Mouse (Mus musculus) regulatory T cell (primary cell): ENCODE data around the gene Nlk.
"Not testable (repeated sequence)": the region's sequence is repeated elsewhere in the genome, so short reads cannot be mapped to it uniquely, and the experiment has no call there.

Experiments used
- in situ Hi-C: fragments of 300-600 bp; cut with MboI, MseI; formaldehyde crosslinking; loops from one replicate; pipeline ENCODE4 v1.15.1; 2025; ENCODE audit warnings: high pct_unique_total_duplicates

The Nlk gene

DNA sequence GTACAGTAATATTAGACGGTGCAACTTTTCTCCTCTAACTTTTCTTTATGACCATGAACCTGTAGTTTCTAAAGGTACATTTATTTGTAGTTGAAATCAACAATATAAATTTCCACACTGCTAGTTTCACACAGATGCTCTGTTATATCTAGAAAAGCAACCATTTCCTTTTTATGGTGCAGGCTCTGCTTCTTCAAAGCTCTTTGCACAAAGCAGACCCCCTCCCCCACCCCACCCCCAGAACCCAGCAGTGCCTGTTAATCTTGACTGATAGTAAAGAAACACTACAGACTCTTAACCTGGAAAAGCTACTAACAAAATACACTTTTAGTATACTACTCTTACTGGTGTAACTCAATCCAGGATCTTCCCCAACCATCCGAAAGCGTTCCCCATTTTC, 6.6 kb downstream of the Nlk start:
- in situ Hi-C loops, result no loop called here

DNA sequence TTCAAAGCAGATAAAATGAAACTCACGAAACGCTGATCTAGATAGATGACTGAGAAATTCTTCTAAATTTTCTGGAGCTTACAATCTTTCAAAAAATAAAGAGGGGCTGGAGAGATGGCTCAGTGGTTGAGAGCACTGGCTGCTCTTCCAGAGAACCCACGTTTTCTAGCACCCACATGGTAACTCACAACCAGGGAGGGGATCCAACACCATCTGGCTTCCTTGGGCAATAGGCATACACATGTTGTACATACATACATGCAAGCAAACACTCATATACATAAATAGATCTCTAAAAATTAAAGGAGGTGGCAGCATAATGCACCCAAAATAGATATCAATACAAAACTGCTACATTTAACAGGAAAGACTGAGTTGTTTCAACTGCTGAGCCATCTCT, 16.1 kb downstream of the Nlk start:
- in situ Hi-C loops, result no loop called here

DNA sequence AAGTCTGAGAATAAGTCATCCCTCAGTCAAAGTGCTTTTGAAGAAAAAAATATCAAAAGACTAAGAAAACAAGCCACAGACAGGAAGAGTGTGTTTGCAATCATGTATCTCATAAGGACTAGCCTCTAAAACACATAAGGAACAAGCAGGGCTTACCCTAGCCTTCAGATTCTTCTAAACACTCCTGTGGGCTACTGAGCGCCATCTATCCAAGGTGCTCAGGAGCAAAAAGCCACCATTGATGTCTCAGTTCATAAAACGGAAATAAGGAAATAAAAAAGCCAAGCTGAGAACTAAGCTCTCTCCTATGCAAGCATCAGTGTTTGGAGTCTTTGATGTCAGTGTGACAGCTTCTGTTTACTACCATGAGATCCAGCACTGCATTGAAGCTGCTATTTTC, 18.4 kb downstream of the Nlk start:
- in situ Hi-C loops, result no loop called here

DNA sequence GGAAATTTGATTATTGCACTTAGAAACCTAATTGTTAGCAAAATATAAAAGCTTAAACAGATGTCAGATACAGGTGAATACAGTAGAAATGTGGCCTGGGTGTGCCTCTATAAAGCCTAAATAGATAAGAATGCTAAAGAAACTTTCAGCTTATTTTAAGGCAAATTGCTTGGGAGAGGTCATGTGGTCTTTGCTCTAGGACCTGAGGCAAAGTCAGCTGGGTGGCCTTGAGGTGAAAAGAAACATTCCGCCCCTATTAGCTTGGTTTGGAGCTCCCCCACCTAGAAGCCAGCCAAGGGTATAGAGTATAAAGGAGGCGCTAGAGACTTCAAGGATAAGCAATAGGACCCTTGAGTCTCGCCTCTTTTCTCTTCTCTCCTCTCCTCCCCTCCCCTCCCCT, 28.5 kb downstream of the Nlk start:
- in situ Hi-C loops, result no loop called here

DNA sequence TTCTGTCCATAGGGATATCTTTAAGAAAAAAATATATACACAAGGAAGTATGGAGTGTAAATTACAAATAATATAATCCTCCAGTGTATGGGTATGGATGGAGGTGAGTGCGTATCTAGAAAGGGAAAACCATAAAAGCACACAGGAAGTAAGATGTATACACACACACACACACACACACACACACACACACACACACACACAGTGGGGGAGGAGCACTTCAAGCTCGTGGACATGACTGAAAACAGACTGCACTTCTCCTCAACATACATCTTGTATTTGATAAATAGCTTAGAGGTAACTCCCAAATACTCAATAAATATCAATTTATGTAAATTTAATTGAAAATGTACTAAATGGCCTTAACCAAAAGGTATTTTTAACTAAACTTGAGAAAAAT, 32.3 kb downstream of the Nlk start:
- in situ Hi-C loops, result no loop called here

DNA sequence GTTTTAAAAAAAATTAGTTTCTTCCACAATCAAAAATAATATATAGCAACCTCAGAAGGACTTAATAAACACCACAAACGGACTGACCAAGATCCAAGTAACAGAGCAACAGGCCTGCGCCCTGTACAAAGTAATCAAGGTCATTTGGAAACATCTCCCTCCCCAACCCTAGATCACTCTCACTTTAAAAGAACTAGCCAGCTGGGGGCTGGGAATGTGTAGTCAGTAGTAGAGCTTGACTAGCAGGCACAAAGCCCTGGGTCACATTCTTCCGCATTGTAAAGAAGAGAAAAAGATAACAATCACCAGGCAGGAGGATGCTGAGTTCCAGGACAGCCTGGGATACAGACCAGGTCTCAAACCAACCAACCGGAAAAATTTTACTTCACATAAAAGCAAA, 33.3 kb downstream of the Nlk start:
- in situ Hi-C loops, result no loop called here

DNA sequence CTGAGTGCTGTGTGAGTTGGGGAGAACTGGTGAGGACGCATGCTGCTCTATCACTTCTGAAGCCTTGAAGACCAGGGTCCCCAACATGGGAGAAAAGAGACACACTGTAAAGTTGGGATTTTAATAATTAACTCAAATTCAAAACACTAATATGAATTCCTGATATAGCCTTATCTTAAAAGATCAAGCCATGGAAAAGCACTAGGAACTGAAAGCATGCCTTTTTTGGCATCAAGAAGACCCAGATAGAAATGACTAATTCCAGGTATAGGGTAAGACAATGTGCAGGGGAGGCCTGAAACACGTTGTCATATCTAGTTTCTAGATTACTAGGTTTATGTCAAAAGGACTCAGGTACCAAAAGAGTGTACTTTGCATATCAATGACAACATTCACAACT, 48.0 kb downstream of the Nlk start:
- in situ Hi-C loops, result no loop called here

DNA sequence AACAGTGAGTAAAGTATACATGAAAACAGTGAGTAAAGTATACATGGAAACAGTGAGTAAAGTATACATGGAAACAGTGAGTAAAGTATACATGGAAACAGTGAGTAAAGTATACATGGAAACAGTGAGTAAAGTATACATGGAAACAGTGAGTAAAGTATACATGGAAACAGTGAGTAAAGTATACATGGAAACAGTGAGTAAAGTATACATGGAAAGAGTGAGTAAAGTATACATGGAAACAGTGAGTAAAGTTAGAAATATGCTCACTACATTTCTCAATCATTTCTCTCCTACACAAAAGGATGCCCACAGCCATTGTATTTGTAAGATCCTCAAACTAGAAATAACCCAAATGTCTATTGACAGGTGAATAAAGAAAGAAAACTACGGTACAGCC, 48.8 kb downstream of the Nlk start:
- in situ Hi-C loops, result not testable (repeated sequence)

DNA sequence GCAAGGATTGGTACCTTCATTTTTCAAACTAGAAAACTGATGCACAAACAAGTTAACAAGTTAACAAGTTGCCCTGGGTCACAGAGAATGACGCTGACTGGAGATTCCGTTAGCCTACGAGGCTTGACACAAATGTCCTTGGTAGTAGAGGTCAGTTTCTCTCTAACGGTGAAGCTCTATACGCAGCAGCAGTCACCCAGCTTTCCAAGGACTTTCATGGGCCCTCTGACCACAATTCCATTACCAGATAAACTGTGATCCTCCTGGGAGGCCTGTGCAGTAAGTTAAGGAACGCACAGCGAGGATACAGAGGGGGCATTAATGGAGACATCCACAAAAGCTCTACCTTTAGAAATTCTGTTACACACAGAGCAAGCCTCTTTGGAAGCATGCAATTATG, 53.4 kb downstream of the Nlk start:
- in situ Hi-C loops, result no loop called here

DNA sequence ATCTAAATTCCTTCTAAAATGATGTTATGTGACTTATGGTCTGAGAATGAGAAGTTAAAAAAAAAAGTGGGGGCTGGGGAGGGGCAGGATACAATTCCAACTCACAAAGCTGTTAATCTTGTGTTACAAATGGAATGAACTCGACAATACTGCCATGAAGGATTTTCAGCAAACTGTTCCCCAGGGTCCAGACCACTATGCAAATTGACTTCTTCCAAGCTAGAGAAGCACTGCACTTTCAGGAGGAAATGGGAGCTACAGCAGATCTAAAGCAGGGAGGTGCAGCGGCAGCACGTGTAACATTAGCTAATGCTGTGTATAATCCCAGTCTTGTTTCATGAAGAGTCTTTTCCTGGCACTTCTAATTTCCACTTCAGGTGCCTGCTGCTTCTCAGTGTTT, 55.0 kb downstream of the Nlk start:
- in situ Hi-C loops, result no loop called here

DNA sequence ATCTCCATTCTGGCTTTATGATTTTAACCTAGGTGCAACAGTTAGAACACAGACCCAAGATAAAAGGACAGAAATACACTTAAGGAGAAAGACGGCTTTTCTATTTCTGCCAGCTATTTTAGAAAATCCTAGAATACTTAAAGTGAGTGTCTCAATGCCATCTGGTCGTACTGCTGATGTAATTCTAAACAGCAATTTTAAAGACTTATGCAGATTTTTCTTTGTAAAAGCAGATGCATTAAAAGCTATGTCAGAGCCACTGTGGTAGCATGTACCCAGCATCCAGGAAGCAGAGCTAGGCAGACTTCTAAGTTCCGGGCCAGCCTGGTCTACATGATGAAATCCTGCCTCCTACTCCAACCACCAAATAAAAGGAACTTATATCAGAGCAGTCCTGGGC, 56.1 kb downstream of the Nlk start:
- in situ Hi-C loops, result no loop called here

DNA sequence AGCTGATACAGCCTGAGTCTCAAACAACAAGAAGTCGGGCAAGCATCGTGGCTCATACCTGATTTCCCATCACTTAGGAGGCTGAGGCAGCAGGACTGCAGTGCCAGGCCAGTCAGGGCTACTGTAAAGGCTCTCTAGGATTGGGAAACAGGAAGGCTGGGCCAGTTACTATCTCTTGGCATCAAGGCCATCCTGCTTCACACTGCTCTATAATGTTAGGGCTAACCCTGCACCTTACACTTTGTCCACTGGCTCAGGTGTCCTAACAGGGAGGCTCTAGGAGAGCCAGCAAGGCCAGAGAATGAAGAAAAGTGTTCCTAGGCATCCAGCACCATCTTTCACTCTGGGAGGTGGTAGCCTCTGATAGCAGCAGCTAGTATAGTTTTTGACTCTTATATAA, 64.4 kb downstream of the Nlk start:
- in situ Hi-C loops, result no loop called here

DNA sequence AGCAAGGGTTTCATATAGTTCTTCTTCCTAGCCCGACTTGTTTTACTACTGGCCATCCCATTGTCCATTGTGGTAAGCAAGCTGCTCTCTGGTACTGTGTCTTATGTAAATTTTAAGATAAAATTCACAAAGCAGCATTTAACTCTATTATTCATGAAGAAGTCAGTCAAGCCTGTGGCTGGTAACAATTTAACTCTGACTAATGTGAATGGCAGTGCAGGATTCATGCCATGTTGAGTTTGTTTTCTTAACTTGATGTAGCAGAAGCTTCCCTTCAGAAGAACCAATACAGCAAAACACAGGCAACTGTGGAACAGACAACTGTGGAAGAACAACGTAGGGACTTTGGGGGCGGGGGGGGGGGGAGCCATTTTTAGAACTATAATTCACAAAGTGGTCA, 68.3 kb downstream of the Nlk start:
- in situ Hi-C loops, result no loop called here

DNA sequence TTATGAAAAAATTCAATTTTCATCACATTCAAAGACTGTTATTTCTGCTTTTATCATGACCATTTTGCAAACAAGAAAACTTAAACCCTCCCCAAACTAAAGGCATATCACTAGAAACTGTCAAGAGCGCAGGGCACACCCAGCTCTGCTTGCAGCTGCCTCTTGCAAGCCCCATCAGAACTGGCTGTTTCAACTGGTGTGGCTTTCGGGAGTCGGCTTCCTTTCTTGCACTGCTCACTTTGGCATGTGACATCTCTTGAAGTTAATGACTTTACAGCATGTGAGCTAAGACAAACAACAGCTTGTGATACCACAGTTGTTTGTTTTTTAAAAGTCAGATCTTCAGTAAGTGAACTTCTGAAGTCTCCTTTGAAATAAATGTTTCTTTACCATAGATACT, 72.8 kb downstream of the Nlk start:
- in situ Hi-C loops, result no loop called here

DNA sequence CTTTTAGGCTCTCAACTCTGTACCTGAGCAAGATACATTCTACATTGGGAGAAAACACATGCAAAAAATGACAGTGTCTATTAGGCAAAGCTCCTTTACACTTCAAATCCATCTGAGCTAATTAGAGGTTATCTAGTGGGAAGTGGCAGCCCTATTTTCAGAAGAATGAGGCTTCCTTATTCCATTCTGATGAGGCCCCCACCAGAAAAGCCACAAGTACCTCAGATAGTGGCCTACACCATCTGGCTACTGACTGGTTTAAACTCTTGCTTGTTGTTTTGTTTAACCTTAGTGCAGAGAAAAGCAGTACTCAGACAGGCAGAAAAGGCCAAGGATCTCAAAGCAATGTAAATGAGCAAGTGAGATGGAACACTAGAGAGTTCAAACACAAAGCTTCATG, 75.2 kb downstream of the Nlk start:
- in situ Hi-C loops, result no loop called here

DNA sequence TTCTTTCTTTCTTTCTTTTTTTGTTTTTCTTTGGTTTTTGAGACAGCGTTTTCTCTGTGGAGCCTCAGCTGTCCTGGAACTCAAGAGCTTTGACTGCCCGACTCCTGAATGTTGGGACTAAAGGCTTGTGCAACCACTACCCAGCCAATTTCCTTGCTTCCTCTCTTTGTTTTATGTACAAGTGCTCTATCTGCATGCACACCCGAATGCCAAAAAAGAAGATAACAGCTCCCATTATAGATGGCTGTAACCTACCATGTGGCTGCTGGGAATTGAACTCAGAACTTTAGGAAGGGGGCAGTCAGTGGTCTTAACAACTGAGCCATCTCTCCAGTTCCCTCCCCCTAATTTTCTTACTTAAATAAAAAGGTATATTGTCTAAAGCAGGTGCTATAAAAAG, 77.0 kb downstream of the Nlk start:
- in situ Hi-C loops, result no loop called here

DNA sequence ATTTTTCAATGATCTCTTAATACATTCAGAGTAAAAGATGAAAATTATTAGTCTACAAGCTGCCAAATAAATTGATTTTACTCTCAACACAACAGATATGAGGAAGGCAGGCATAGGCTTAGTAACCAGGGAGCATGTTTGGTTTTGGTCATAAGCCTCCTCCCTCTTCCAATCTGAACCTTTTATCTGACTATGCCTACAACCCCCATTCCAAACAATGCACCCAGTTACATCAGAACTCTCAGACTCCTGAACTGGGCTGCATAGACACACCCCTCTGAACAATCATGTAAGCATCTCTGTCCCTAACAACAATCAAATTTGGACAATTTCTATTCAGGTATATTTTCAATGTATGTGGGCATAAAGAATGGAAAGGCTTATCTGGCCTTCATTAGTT, 85.9 kb downstream of the Nlk start:
- in situ Hi-C loops, result no loop called here

DNA sequence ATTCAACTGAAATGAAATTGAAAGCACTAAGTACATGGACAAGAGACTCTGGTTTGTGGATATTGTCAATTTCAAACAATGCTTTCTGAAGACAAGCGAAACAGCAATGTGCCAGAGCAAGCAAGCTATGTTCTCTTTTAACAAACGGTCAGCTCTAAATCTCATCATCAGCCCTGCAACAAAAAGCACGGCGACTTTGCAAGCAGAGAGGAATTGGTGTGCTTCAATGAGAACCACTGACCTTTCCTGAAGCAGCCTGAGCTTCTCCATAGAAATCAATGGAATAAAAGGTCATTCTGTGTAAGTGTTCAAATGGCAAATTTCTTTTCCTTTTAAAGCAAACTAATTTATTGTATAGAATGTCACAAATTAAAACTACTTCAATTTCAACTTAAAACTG, 87.5 kb downstream of the Nlk start:
- in situ Hi-C loops, result loop anchor here (10.0 kb wide), 1 partner anchor 205 kb away; no protein-coding TSS in a partner anchor

DNA sequence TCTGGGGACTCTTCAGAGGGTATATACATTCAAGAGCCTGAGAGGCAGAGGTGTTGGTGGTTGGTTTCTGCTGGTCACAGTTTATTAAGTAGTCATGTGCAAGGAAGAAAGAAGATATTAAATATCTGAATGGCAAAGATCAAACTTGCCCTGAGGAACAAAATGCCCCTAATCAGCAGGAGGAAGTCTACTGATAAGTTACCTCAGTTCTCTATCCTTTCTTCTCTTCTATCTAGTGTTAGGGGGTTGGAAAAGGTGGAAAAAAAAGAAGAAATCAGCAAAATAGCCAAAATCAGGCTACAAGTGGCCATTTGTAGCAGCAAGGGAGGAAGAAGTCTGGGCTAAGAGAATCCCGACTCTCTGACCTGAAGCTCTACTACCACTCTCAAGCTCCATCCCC, 92.3 kb downstream of the Nlk start:
- in situ Hi-C loops, result loop anchor here (10.0 kb wide), 1 partner anchor 210 kb away; no protein-coding TSS in a partner anchor

DNA sequence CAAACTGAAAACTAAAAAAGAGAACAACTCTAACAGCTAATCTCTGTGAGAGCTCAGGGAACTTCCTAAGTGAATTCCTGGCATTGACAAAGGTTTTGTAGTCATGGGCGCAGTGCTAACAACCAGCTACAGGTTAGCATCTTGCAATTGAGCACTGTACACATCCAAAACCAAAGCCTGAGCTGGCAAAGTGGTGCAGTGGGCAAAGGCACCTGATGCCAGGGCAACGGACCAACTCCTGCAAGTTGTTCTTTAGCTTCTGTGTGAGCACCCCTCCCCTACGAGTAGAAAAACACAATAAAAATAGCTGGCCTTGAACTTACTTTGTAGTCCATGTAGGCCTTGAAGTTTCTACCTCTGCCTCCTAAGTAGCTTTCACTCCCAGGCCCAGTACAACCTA, 94.4 kb downstream of the Nlk start:
- in situ Hi-C loops, result loop anchor here (10.0 kb wide), 1 partner anchor 212 kb away; no protein-coding TSS in a partner anchor

DNA sequence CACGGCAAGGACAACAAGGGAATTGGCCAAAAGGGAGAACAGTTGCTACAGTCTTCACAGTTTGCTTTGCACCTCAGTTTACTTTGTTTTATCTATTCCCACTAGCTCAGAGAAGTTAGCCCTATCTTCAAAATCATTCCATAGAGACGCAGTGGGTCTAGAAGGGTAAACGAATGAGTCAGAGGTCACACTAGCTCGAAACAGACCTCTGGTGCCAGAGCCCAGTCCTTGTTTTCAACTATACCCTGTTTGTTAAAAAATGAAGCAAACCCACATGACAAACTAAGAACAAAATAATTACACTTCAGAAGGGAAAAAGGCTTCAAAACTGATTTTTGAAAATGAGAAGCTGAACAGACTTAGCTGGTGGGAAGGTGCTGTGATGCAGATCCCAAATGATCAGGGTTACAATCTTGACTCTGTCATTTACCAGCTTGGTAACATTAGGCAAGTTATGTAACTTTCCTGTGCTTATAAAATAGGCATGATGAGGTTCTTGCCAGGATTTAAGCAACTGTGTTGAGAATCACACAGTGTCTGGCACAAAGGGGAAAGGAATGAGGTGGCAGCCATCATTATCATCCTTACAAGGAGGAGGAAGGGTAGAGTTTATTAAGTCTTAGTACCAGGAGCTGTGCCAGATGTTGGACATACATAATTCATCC, 96.1 kb downstream of the Nlk start:
- in situ Hi-C loops, result loop anchor here (10.0 kb wide), 1 partner anchor 214 kb away; no protein-coding TSS in a partner anchor

DNA sequence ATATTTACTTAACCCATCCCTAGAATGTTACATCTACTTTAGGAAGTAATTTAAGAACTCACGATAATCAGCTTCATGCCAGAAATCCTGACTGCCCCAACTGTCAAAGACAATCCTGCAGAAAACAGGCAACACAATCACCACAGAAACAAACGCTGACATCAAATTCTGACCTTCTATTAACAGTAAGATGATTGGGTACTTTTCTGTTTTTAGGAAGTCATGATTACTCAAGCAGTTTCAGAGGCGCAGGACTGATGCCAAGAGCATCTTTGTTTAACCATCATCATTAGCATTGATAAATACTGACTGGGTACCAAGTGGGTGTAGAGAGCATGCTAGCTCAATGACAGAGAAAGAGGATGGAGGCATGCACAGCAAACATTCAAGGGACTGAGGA, 96.7 kb downstream of the Nlk start:
- in situ Hi-C loops, result loop anchor here (10.0 kb wide), 1 partner anchor 214 kb away; no protein-coding TSS in a partner anchor

DNA sequence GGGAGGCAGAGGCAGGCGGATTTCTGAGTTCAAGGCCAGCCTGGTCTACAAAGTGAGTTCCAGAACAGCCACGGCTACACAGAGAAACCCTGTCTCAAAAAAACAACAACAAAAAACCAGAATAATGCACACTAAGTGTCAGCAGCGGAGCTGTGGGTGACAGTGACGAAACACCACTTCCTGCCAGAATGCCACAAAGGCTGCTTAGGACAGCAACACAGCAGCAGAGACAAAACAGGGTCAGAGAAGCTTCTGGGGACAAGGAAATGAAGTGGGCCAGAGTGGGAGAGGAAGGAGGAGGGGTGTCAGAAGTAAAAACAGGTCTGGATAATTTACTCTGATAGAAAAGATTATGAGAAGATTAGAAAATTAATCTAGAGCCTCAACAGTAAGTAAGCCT, 97.1 kb downstream of the Nlk start:
- in situ Hi-C loops, result loop anchor here (10.0 kb wide), 1 partner anchor 215 kb away; no protein-coding TSS in a partner anchor
